Mouse (Mus musculus) heart, embryonic 14.5 days (tissue): Measurements from ENCODE around the gene Car3. TPM values are rescaled to one million over a fixed set of nuclear protein-coding genes. Genes with fewer than 3 reads are reported as not detected.
A peak's percentile ranks its signal among the peaks of the same experiment; 100 is the strongest.

Source experiments
- ATAC-seq: fragments of 200-750 bp; cut with Nextera tagmentation; 2 replicates; pipeline ENCODE4 v1.8.0; 2017; ENCODE audit warnings: low read depth, moderate TSS enrichment; ENCODE audit not compliant: insufficient number of reproducible peaks, insufficient read depth, low FRiP score
- H3K27ac ChIP-seq, 2 experiments: fragments of 200-500 bp in 1 of 2; fragments of 300-500 bp in 1 of 2; sonication (generic) in 1 of 2; replicated peaks in 1 of 2; 2 replicates each; pipeline ENCODE4 v1.5.1; 2012 to 2014; ENCODE audit warnings: low read depth in 2 of 2, low read length in 2 of 2, control low read depth in 1 of 2, mild to moderate bottlenecking in 1 of 2, mixed read lengths in 1 of 2; ENCODE audit not compliant: control insufficient read depth in 1 of 2, insufficient read depth in 1 of 2
- H3K27me3 ChIP-seq: fragments of 300-500 bp; sonication (generic); 2 replicates; pipeline ENCODE4 v1.6.1; 2014; ENCODE audit warnings: mild to moderate bottlenecking, low read length, control low read depth; ENCODE audit not compliant: control insufficient read depth, insufficient read depth
- H3K36me3 ChIP-seq: fragments of 300-500 bp; sonication (generic); 2 replicates; pipeline ENCODE4 v1.6.1; 2014; ENCODE audit warnings: mild to moderate bottlenecking, control low read depth, low read length, mixed read lengths; ENCODE audit not compliant: control insufficient read depth, insufficient read depth
- H3K4me1 ChIP-seq, 2 experiments: fragments of 200-500 bp in 1 of 2; fragments of 300-500 bp in 1 of 2; sonication (generic) in 1 of 2; 2 replicates each; pipeline ENCODE4 v1.6.1; 2012 to 2014; ENCODE audit warnings: low read length in 2 of 2, control low read depth in 1 of 2, mixed read lengths in 1 of 2; ENCODE audit not compliant: control insufficient read depth in 2 of 2, insufficient read depth in 2 of 2
- H3K4me2 ChIP-seq: fragments of 300-500 bp; sonication (generic); 2 replicates; pipeline ENCODE4 v1.6.1; 2014; ENCODE audit warnings: mild to moderate bottlenecking, low read length
- H3K4me3 ChIP-seq, 2 experiments: fragments of 200-500 bp in 1 of 2; fragments of 300-500 bp in 1 of 2; sonication (generic) in 1 of 2; 2 replicates each; pipeline ENCODE4 v1.5.1; 2012 to 2014; ENCODE audit warnings: low read length in 2 of 2, mild to moderate bottlenecking in 2 of 2, control low read depth in 1 of 2, low read depth in 1 of 2, moderate library complexity in 1 of 2; ENCODE audit not compliant: control insufficient read depth in 1 of 2, insufficient read depth in 1 of 2
- H3K9ac ChIP-seq: fragments of 300-500 bp; sonication (generic); 2 replicates; pipeline ENCODE4 v1.6.1; 2014; ENCODE audit warnings: mild to moderate bottlenecking, low read length
- H3K9me3 ChIP-seq: fragments of 300-500 bp; sonication (generic); 2 replicates; pipeline ENCODE4 v1.6.1; 2016; ENCODE audit warnings: low read length, control low read depth; ENCODE audit not compliant: control insufficient read depth
- WGBS: fragments of 180-500 bp; shearing (Covaris S2); extraction: QIAGEN DNeasy Blood & Tissue Kit; methylation state at CpG from one replicate; pipeline ENCODE4 v1.1.7; 2014; 5-methylcytosine and 5-hydroxymethylcytosine counted together
- polyA plus RNA-seq: library from polyadenylated mRNA; unstranded; fragments of >200 nt; fragmentation: Nextera tagmentation; extraction: Ambion mirVana; gene quantifications from 2 replicates; pipeline ENCODE4 v1.2.1, GENCODE M21; 2014

Car3 gene
- polyA plus RNA-seq, 1 experiment from 2014 or later, result 7.0 TPM

- Histone ChIP-seq H3K27me3 (no peaks in the 10 kb centered on the region), H3K4me3 (no peak overlapping the region), H3K4me1 (peaks cover 2 to 4% of the 10 kb centered on the region in 2 experiments; a peak in 2 of 4 replicates), H3K36me3 (no peaks in the 10 kb centered on the region), H3K4me2 (no peak overlapping the region), H3K27ac (no peak overlapping the region), H3K9ac (no peak overlapping the region), H3K9me3 (no peaks in the 10 kb centered on the region)
- ATAC-seq, result no peak
These were observed 21.5 kb downstream of the Car3 start for GRCm38 (mm10) chr3:14884826-14885225.

GRCm38 (mm10) chr3:14886102-14887098 lies 23.1 kb downstream of the Car3 start, which contains the start of gene Car2:
Gene Car2, plus strand, starts transcription at chr3:14886273.
- H3K4me3 ChIP-seq, result peak within 1 kb of the TSS; percentile 70 to 79
- H3K27me3 ChIP-seq, result no peaks in the 10 kb centered on the region
- peak within 1 kb of the TSS; percentile 86 for H3K4me2 ChIP-seq
- H3K36me3 ChIP-seq, result no peaks in the 10 kb centered on the region
- H3K4me1 ChIP-seq, result peaks cover 2 to 4% of the 10 kb centered on the region in 2 experiments; a peak in 2 of 4 replicates
- H3K9ac ChIP-seq, result peak within 1 kb of the TSS; percentile 83
- WGBS, result under 1% methylated on average over 88 of the region's 95 CpGs
- no peaks in the 10 kb centered on the region for H3K9me3 ChIP-seq
- H3K27ac ChIP-seq, result peak within 1 kb of the TSS; percentile 66 to 76
- peak; percentile 80 for ATAC-seq

GRCm38 (mm10) chr3:14887134-14887666 lies 23.9 kb downstream of the Car3 start:
- Histone ChIP-seq H3K4me3 (peak overlapping the region; percentile 70 to 79), H3K27me3 (no peaks in the 10 kb centered on the region), H3K4me2 (peak overlapping the region; percentile 86), H3K9ac (peak overlapping the region; percentile 83), H3K36me3 (no peaks in the 10 kb centered on the region), H3K4me1 (peaks cover 2 to 4% of the 10 kb centered on the region in 2 experiments; a peak in 2 of 4 replicates), H3K9me3 (no peaks in the 10 kb centered on the region), H3K27ac (peak overlapping the region in 1 of 2 experiments; percentile 66; a peak in 1 of 4 replicates)
- ATAC-seq, result no peak
- 38% methylated on average over 11 of the region's 11 CpGs for WGBS

- WGBS, result 59% methylated on average over 10 of the region's 10 CpGs
- ATAC-seq, result no peak
- no peak overlapping the region for H3K27ac ChIP-seq
These were observed 24.5 kb downstream of the Car3 start for GRCm38 (mm10) chr3:14887686-14888295.

GRCm38 (mm10) chr3:14888549-14888948 lies 25.2 kb downstream of the Car3 start:
- Histone ChIP-seq H3K4me2 (no peak overlapping the region), H3K4me3 (no peak overlapping the region)
- WGBS, result 90% methylated on average over 2 of the region's 2 CpGs

More at GRCm38 (mm10) chr3:14887686-14888295, 24.5 kb downstream of the Car3 start:
- peak overlapping the region; percentile 86 for H3K4me2 ChIP-seq
- H3K9ac ChIP-seq, result no peak overlapping the region
- H3K36me3 ChIP-seq, result no peaks in the 10 kb centered on the region
- peak overlapping the region in 1 of 2 experiments; percentile 70; a peak in 1 of 4 replicates for H3K4me3 ChIP-seq
- peaks cover 2 to 4% of the 10 kb centered on the region in 2 experiments; a peak in 2 of 4 replicates for H3K4me1 ChIP-seq
- no peaks in the 10 kb centered on the region for H3K27me3 ChIP-seq
- no peaks in the 10 kb centered on the region for H3K9me3 ChIP-seq

GRCm38 (mm10) chr3:14889085-14889484 lies 25.8 kb downstream of the Car3 start:
- Histone ChIP-seq H3K27ac (no peak overlapping the region), H3K9me3 (no peaks in the 10 kb centered on the region), H3K27me3 (no peaks in the 10 kb centered on the region), H3K9ac (no peak overlapping the region), H3K36me3 (no peaks in the 10 kb centered on the region), H3K4me3 (no peak overlapping the region), H3K4me1 (peaks cover 2 to 4% of the 10 kb centered on the region in 2 experiments; a peak in 2 of 4 replicates), H3K4me2 (no peak overlapping the region)
- WGBS, result 61% methylated on average over 2 of the region's 2 CpGs
- ATAC-seq, result no peak

More at GRCm38 (mm10) chr3:14888549-14888948, 25.2 kb downstream of the Car3 start:
- peaks cover 2 to 4% of the 10 kb centered on the region in 2 experiments; a peak in 2 of 4 replicates for H3K4me1 ChIP-seq
- H3K36me3 ChIP-seq, result no peaks in the 10 kb centered on the region
- H3K9ac ChIP-seq, result no peak overlapping the region
- H3K9me3 ChIP-seq, result no peaks in the 10 kb centered on the region
- no peak for ATAC-seq
- no peak overlapping the region for H3K27ac ChIP-seq
- H3K27me3 ChIP-seq, result no peaks in the 10 kb centered on the region

GRCm38 (mm10) chr3:14889716-14890409 lies 26.6 kb downstream of the Car3 start:
- WGBS, result 44% methylated on average over 4 of the region's 4 CpGs
- Histone ChIP-seq H3K27ac (no peak overlapping the region), H3K9me3 (no peaks in the 10 kb centered on the region), H3K4me3 (no peak overlapping the region), H3K36me3 (no peaks in the 10 kb centered on the region), H3K9ac (no peak overlapping the region), H3K27me3 (no peaks in the 10 kb centered on the region), H3K4me1 (peaks cover 2 to 4% of the 10 kb centered on the region in 2 experiments; a peak in 2 of 4 replicates), H3K4me2 (no peak overlapping the region)
- ATAC-seq, result no peak
